Mouse (Mus musculus) midbrain, embryonic 11.5 days (tissue): ENCODE results near the gene Fbxo42. TPM values are rescaled to one million over a fixed set of nuclear protein-coding genes. Genes with fewer than 3 reads are reported as not detected.
A peak's percentile ranks its signal among the peaks of the same experiment; 100 is the strongest.

Experiments
- ATAC-seq: fragments of 200-750 bp; cut with Nextera tagmentation; 2 replicates; pipeline ENCODE4 v1.8.0; 2017; ENCODE audit warnings: moderate TSS enrichment, moderate library complexity; ENCODE audit not compliant: low FRiP score
- DNase-seq: peaks from one replicate; pipeline ENCODE4 v3.0.0; 2015; ENCODE audit warnings: low spot score; ENCODE audit errors: missing footprints
- H3K27ac ChIP-seq: fragments of 300-500 bp; sonication (generic); 2 replicates; pipeline ENCODE4 v1.5.1; 2014; ENCODE audit warnings: low read depth, low read length
- H3K27me3 ChIP-seq: fragments of 300-500 bp; sonication (generic); 2 replicates; pipeline ENCODE4 v1.6.1; 2014; ENCODE audit warnings: mild to moderate bottlenecking, low read length, moderate library complexity, mixed read lengths; ENCODE audit not compliant: control insufficient read depth, insufficient read depth
- H3K36me3 ChIP-seq: fragments of 300-500 bp; sonication (generic); 2 replicates; pipeline ENCODE4 v1.6.1; 2014; ENCODE audit warnings: mild to moderate bottlenecking, low read length, moderate library complexity, mixed read lengths; ENCODE audit not compliant: control insufficient read depth, insufficient read depth
- H3K4me1 ChIP-seq: fragments of 300-500 bp; sonication (generic); 2 replicates; pipeline ENCODE4 v1.6.1; 2014; ENCODE audit warnings: low read length; ENCODE audit not compliant: control insufficient read depth, insufficient read depth
- H3K4me2 ChIP-seq: fragments of 300-500 bp; sonication (generic); 2 replicates; pipeline ENCODE4 v1.6.1; 2014; ENCODE audit warnings: mild to moderate bottlenecking, moderate library complexity
- H3K4me3 ChIP-seq: fragments of 300-500 bp; sonication (generic); 2 replicates; pipeline ENCODE4 v1.5.1; 2014; ENCODE audit warnings: low read depth, low read length
- H3K9ac ChIP-seq: fragments of 300-500 bp; sonication (generic); 2 replicates; pipeline ENCODE4 v1.6.1; 2014; ENCODE audit warnings: low read length
- H3K9me3 ChIP-seq: fragments of 300-500 bp; sonication (generic); 2 replicates; pipeline ENCODE4 v1.6.1; 2016; ENCODE audit warnings: low read length; ENCODE audit not compliant: control insufficient read depth
- WGBS: fragments of 180-500 bp; shearing (Covaris S2); extraction: QIAGEN DNeasy Blood & Tissue Kit; methylation state at CpG from one replicate; pipeline ENCODE4 v1.1.7; 2014; 5-methylcytosine and 5-hydroxymethylcytosine counted together
- polyA plus RNA-seq: library from polyadenylated mRNA; unstranded; fragments of >200 nt; fragmentation: Nextera tagmentation; extraction: Ambion mirVana; gene quantifications from 2 replicates; pipeline ENCODE4 v1.2.1, GENCODE M21; 2014

Fbxo42 gene
- polyA plus RNA-seq, 1 experiment from 2014 or later: 22.4 TPM

DNA sequence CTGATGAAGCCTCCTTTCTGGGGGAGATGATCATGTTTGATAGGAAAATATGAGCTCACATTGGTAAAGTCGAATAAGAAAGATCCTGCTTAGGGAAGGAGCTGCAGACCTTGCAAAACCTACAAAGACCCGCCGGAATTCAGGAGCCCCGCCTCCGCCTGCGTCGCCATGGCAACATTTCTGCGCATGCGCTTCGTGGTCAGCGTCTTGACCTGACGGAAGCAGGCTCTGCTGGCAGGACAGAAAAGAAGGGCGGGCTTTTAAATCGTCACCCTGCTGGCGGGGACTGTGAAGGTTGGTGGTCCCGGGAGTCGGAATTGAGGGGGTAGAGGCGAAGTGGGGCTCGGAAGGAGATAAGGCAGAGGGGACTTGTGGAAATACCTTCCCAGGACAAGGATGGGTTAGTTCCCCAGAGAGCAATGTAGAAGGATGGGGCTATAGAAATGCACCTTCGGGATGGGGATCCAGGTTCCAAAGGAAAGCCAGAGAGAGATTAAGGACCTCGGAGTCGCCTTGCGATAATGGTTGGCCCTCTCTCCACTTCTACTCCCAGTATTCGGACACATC, 66.1 kb downstream of the Fbxo42 start, which contains the start of gene Rsg1:
Rsg1 (plus strand) TSS at position 187 of the 567 bp plus-strand sequence.
- Histone ChIP-seq H3K4me1 (peaks cover 8% of the 10 kb centered on the region), H3K36me3 (no peaks in the 10 kb centered on the region), H3K27me3 (no peaks in the 10 kb centered on the region), H3K4me3 (peak within 1 kb of the TSS; percentile 45), H3K4me2 (peak within 1 kb of the TSS; percentile 89), H3K9ac (peak within 1 kb of the TSS; percentile 65), H3K9me3 (no peaks in the 10 kb centered on the region), H3K27ac (no peak within 1 kb of the TSS; the same call in 1 of the 2 replicates)
- WGBS: under 1% methylated on average over 24 of the region's 24 CpGs
- peak; percentile 81 for ATAC-seq
- DNase-seq: peak; percentile 100

- Histone ChIP-seq H3K9ac (peak overlapping the region; percentile 65), H3K4me1 (peaks cover 8% of the 10 kb centered on the region), H3K27ac (no peak overlapping the region), H3K9me3 (no peaks in the 10 kb centered on the region), H3K36me3 (no peaks in the 10 kb centered on the region), H3K4me2 (peak overlapping the region; percentile 89), H3K4me3 (peak overlapping the region; percentile 45), H3K27me3 (no peaks in the 10 kb centered on the region)
- DNase-seq: peak; percentile 90
- ATAC-seq: peak; percentile 74
- WGBS: under 1% methylated on average over 16 of the region's 16 CpGs
Measured at GRCm38 (mm10) chr4:141214337-141214851, 66.7 kb downstream of the Fbxo42 start.

GRCm38 (mm10) chr4:141219583-141220213, 72.0 kb downstream of the Fbxo42 start:
- peaks cover under 1% of the 10 kb centered on the region for H3K4me1 ChIP-seq
- H3K36me3 ChIP-seq: 0 out of 2 replicates have a peak, but pooled peaks cover 2% of the 10 kb centered on the region
- H3K4me3 ChIP-seq: no peak overlapping the region
- ATAC-seq: no peak
- 90% methylated on average over 20 of the region's 20 CpGs for WGBS
- no peak overlapping the region for H3K4me2 ChIP-seq
- no peaks in the 10 kb centered on the region for H3K9me3 ChIP-seq
- no peak overlapping the region for H3K27ac ChIP-seq
- H3K27me3 ChIP-seq: no peaks in the 10 kb centered on the region
- DNase-seq: no peak
- no peak overlapping the region for H3K9ac ChIP-seq

- Histone ChIP-seq H3K27me3 (no peaks in the 10 kb centered on the region), H3K27ac (no peak overlapping the region), H3K36me3 (0 out of 2 replicates have a peak, but pooled peaks cover 2% of the 10 kb centered on the region), H3K9ac (no peak overlapping the region), H3K4me3 (no peak overlapping the region), H3K4me1 (no peaks in the 10 kb centered on the region), H3K4me2 (no peak overlapping the region), H3K9me3 (no peaks in the 10 kb centered on the region)
- ATAC-seq (no peak), DNase-seq (no peak)
- WGBS: 77% methylated on average over 2 of the region's 2 CpGs
Measured at GRCm38 (mm10) chr4:141221848-141222247, 74.1 kb downstream of the Fbxo42 start.

- no peak for DNase-seq
- Histone ChIP-seq H3K4me1 (no peaks in the 10 kb centered on the region), H3K27me3 (no peaks in the 10 kb centered on the region), H3K4me3 (no peak overlapping the region), H3K9me3 (no peaks in the 10 kb centered on the region), H3K27ac (no peak overlapping the region), H3K9ac (no peak overlapping the region), H3K4me2 (no peak overlapping the region), H3K36me3 (0 out of 2 replicates have a peak, but pooled peaks cover 2% of the 10 kb centered on the region)
- WGBS: 93% methylated on average over 5 of the region's 5 CpGs
- no peak for ATAC-seq
Measured at GRCm38 (mm10) chr4:141222752-141223151, 75.0 kb downstream of the Fbxo42 start.

DNA sequence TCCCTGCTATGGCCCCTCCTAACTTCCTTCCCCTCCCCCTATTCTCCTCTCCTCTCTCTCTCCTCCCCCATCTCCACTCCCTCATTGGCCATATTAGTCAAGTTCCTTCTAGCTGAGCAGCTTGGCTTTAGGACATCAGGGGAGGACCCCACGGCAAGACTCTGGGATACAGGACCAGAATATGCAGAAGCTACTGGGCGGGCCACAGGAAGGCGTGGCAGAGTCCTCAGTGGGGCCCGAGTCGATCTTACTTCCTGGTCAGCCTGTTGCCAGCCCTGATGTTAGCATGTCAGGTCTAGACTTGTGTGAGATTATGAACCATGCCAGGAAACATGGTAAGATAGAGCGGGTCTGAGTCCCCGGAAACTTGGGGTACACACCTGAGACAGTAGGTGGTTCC, 81.0 kb downstream of the Fbxo42 start:
- no peaks in the 10 kb centered on the region for H3K27me3 ChIP-seq
- H3K36me3 ChIP-seq: no peaks in the 10 kb centered on the region
- H3K4me1 ChIP-seq: no peaks in the 10 kb centered on the region
- DNase-seq (no peak), ATAC-seq (no peak)
- H3K9ac ChIP-seq: no peak overlapping the region
- no peaks in the 10 kb centered on the region for H3K9me3 ChIP-seq
- no peak overlapping the region for H3K4me2 ChIP-seq
- H3K27ac ChIP-seq: no peak overlapping the region
- no peak overlapping the region for H3K4me3 ChIP-seq
- 88% methylated on average over 7 of the region's 7 CpGs for whole genome bisulfite sequencing

GRCm38 (mm10) chr4:141233196-141233595, 85.5 kb downstream of the Fbxo42 start:
- H3K27me3 ChIP-seq: peaks cover 3% of the 10 kb centered on the region
- 93% methylated on average over 4 of the region's 4 CpGs for WGBS
- no peak for ATAC-seq
- H3K27ac ChIP-seq: no peak overlapping the region
- DNase-seq: no peak
- no peak overlapping the region for H3K4me3 ChIP-seq
- no peak overlapping the region for H3K4me2 ChIP-seq
- H3K9ac ChIP-seq: no peak overlapping the region
- H3K9me3 ChIP-seq: no peaks in the 10 kb centered on the region
- no peaks in the 10 kb centered on the region for H3K36me3 ChIP-seq
- H3K4me1 ChIP-seq: no peaks in the 10 kb centered on the region

GRCm38 (mm10) chr4:141235537-141236111, 87.9 kb downstream of the Fbxo42 start:
- no peaks in the 10 kb centered on the region for H3K36me3 ChIP-seq
- 89% methylated on average over 6 of the region's 6 CpGs for WGBS
- H3K27ac ChIP-seq: no peak overlapping the region
- no peak for ATAC-seq
- H3K9me3 ChIP-seq: no peaks in the 10 kb centered on the region
- H3K4me3 ChIP-seq: no peak overlapping the region
- H3K4me2 ChIP-seq: no peak overlapping the region
- no peak for DNase-seq
- H3K27me3 ChIP-seq: peaks cover 28% of the 10 kb centered on the region
- H3K9ac ChIP-seq: no peak overlapping the region
- H3K4me1 ChIP-seq: peaks cover 12% of the 10 kb centered on the region

- DNase-seq (no peak), ATAC-seq (no peak)
- Histone ChIP-seq H3K4me1 (peaks cover 12% of the 10 kb centered on the region), H3K36me3 (no peaks in the 10 kb centered on the region), H3K9me3 (no peaks in the 10 kb centered on the region), H3K4me3 (no peak overlapping the region), H3K27ac (no peak overlapping the region), H3K4me2 (no peak overlapping the region), H3K9ac (no peak overlapping the region), H3K27me3 (peaks cover 40% of the 10 kb centered on the region)
- WGBS: 76% methylated on average over 3 of the region's 3 CpGs
Measured at GRCm38 (mm10) chr4:141236856-141237255, 89.1 kb downstream of the Fbxo42 start.
